Mouse (Mus musculus) CH12.LX (cell line): Measurements from ENCODE around the gene Sgms1.

Experiments used
- CTCF ChIP-seq, 2 experiments: IDR thresholded peaks in 1 of 2; conservative IDR thresholded peaks in 1 of 2; 2 replicates each; pipeline ENCODE4 v1.5.1; 2011 to 2012; ENCODE audit warnings: low read depth in 2 of 2, low read length in 2 of 2, improper control_type of control experiment in 1 of 2, inconsistent platforms in 1 of 2, mild to moderate bottlenecking in 1 of 2, moderate library complexity in 1 of 2
- HCFC1 ChIP-seq: IDR thresholded peaks from 2 replicates; pipeline ENCODE4 v1.6.1; 2012; ENCODE audit warnings: low read depth, mild to moderate bottlenecking, inconsistent platforms, low read length, improper control_type of control experiment
- JUN ChIP-seq: IDR thresholded peaks from 2 replicates; pipeline ENCODE4 v1.6.1; 2011; ENCODE audit warnings: low read depth, mild to moderate bottlenecking, low read length, improper control_type of control experiment, moderate library complexity; ENCODE audit not compliant: insufficient read depth
- MAX ChIP-seq: IDR thresholded peaks from 2 replicates; pipeline ENCODE4 v1.6.1; 2011; ENCODE audit warnings: low read length, improper control_type of control experiment
- MAZ ChIP-seq: IDR thresholded peaks from 2 replicates; pipeline ENCODE4 v1.6.1; 2012; ENCODE audit warnings: low read depth, mild to moderate bottlenecking, inconsistent platforms, low read length, improper control_type of control experiment, moderate library complexity
- NRF1 ChIP-seq: IDR thresholded peaks from 2 replicates; pipeline ENCODE4 v1.6.1; 2014; ENCODE audit warnings: low read depth, mild to moderate bottlenecking, inconsistent platforms, low read length, improper control_type of control experiment, moderate library complexity
- POLR2A ChIP-seq: IDR thresholded peaks from 2 replicates; pipeline ENCODE4 v1.6.1; 2011; ENCODE audit warnings: low read depth, mild to moderate bottlenecking, improper control_type of control experiment, low read length
- USF2 ChIP-seq: conservative IDR thresholded peaks from 2 replicates; pipeline ENCODE4 v1.6.1; 2011; ENCODE audit warnings: low read depth, low read length, improper control_type of control experiment
- ZC3H11A ChIP-seq: IDR thresholded peaks from 2 replicates; pipeline ENCODE4 v1.6.1; 2012; ENCODE audit warnings: low read depth, mild to moderate bottlenecking, inconsistent platforms, low read length, improper control_type of control experiment

GRCm38 (mm10) chr19:32332779-32333460, 56.6 kb downstream of the Sgms1 start:
- TF ChIP-seq CTCF (conservative IDR thresholded peaks at IDR 0.05 in 1 of 2, IDR thresholded peaks at IDR 0.05 in 1 of 2; ENCODE audit: low read depth in 2 of 2, low read length in 2 of 2) (no peak), MAZ (no peak), POLR2A (no peak), NRF1 (no peak), MAX (no peak), ZC3H11A (no peak), USF2 (no peak), JUN (no peak), HCFC1 (no peak)
